Mouse (Mus musculus): Measurements from ENCODE around the gene Jph3.

Gene Jph3

DNA sequence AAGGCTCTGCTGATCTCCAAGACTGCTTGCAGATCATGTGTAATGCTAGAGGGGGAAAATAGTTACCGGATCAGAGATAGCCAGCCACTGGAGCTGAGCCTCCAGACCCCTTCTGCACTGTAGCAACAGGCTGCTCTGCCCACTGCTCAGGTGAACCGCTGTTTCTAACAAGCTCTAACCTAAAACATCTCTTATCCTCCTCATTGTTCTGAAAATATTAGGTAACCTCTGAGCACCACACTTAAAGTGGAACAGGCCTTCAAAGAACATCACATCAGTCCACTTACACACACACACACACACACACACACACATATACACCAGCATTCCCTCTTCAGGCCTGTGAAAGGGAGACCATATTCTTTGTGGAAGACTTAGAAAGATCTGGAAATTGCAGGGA is 102.6 kb downstream of the Jph3 start:
- no peak for DNase-seq (ENCODE audit: low read depth, low spot score)

DNA sequence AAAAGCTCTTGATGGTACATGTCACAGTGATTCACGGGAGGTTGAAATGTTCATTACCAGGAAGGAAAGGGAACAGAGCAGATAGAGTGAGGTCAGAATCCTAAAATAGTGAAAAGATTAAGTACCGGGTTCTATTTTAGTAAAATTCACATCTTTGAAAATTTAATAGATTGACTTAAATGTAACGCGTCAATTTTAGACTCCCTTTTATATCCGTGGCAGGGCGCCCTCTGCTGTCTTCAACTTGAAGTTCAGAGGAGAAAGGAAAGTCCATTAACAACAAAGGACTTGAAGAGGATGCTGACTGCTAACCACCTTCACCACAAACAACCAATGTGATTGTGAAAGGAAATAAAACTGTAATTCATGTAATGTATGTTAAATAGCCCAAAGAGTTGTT is 103.1 kb downstream of the Jph3 start:
- peak; percentile 88 for DNase-seq (ENCODE audit: low read depth, low spot score)

DNA sequence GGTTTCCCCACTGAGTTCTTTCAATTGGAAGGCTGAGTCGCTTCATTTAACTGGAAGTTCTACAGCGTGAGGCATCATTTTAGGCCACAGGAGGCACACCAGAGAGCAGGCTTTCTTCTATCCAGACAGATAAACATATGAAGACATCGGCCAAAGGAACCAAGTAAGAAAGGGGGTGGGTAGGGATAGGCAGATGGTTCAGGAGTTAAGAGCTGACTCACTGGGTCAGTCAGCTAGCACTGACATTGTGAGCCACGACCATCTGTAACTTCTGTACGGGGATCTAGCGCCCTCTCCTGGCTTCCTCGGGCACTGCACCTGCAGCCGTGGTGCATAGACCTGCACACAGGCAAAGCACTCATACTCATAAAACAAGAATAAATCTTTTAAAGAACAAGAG is 111.8 kb downstream of the Jph3 start:
- DNase-seq (ENCODE audit: low read depth, low spot score): peak; percentile 90

DNA sequence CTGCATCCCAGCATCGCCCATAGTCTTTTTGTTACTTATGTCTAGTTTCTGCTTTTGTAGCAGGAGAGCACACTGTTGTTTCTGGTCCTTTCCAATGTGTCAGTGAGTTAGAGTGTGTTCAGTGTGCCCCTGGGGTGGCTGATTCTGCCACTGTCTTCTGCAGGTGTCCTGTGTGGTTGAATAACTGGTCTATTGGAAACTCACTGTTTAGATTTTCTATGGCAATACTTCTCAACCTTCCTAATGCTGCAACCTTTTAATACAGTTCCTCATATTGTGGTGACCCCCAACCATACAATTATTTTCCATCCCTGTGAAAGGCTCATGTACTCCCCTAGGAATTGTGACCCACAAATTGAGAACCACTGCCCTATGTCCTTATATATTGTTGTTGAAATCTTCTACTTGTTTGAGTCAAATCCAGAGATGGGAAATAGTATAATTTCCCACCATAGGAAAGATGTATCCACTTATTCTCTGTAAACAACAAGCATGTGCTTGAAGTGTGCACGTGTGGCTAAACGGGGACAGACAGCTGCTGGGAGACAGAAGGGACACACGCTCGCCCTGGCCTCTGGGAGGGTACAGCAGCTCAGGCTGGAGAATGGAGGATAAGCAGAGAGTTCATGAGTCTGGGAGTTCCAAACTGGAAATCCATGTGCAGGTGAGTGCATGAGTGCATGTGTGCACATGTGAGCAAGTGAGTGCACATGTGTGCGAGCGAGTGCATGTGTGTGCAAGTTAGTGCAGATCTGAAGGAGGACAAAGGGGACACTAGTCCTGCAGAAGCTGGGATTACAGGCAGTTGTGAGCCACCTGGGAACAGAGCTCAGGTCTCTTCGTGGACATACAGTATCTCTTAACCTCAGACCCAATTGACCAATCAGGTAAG is 112.9 kb downstream of the Jph3 start:
- DNase-seq (ENCODE audit: low read depth, low spot score): no peak

DNA sequence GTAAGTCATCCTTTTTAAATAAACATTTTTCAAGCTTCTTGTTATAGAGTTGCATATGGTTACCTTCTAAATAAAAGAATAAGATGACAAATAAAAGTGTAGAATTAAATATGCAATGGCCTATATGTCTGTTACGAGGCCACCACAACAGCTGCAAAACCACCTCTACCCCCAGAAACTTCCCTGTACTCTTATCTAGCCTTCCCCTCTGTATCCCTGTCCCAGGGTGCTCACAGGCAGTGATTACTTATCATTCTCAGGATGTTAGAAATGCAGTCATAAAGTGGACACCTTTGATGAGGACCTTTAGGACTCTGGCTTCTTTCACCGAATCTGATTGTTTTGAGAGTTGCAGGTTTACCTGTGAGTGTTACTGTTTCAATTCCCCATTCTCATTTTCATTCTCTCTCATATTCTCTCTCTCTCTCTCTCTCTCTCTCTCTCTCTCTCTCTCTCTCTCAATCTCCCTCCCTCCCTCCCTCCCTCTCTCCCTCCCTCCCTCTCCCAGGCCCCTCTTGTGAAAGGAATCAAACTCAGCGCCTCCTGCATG is 113.8 kb downstream of the Jph3 start:
- DNase-seq (ENCODE audit: low read depth, low spot score): no peak

Measured in 3T3-L1 (cell line).